Mouse (Mus musculus): ENCODE data around the gene Neurod2. TPM values are rescaled to one million over a fixed set of nuclear protein-coding genes. Genes with fewer than 3 reads are reported as not detected.

Neurod2 gene
- polyA plus RNA-seq, 1 experiment from 2014 or later = 0.17 TPM

DNA sequence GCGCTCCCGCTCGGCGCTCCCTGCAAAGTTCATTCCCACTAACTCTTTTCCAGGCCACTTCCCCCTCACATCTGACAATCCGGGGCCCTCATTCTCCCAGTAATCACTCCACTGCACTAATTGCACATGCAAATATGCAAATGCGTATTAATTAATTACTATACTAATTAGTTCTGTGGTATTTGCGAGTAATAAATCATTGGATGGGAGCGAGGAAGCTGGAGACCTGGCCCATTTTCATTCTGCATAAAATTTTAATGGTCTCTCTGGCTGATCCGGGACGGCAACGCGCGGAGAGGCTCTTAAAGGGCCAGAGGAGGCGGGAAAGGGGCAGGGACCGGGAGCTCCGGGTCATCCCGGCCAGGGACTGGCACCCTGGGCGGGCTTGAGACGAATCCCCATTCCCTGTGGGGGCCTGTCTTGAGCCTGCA, 9.6 kb upstream of the Neurod2 start:
- Histone ChIP-seq H3K36me3 (no peaks in the 10 kb centered on the region), H3K4me3 (peak overlapping the region; percentile 53), H3K9ac (peak overlapping the region; percentile 71), H3K9me3 (no peaks in the 10 kb centered on the region), H3K4me1 (peaks cover 35% of the 10 kb centered on the region), H3K4me2 (peak overlapping the region; percentile 90), H3K27ac (no peak overlapping the region), H3K27me3 (peaks cover 89% of the 10 kb centered on the region)
- WGBS = under 1% methylated on average over 19 of the region's 19 CpGs
- ATAC-seq (ENCODE audit: insufficient number of reproducible peaks, insufficient read depth, low FRiP score, low TSS enrichment, low read depth) = no peak

GRCm38 (mm10) chr11:98338507-98338961, 9.1 kb upstream of the Neurod2 start:
- Histone ChIP-seq H3K27ac (no peak overlapping the region), H3K4me3 (peak overlapping the region; percentile 53), H3K27me3 (peaks cover 89% of the 10 kb centered on the region), H3K36me3 (no peaks in the 10 kb centered on the region), H3K4me1 (peaks cover 36% of the 10 kb centered on the region), H3K4me2 (peak overlapping the region; percentile 90), H3K9me3 (no peaks in the 10 kb centered on the region), H3K9ac (peak overlapping the region; percentile 71)
- under 1% methylated on average over 42 of the region's 57 CpGs for WGBS
- no peak for ATAC-seq (ENCODE audit: insufficient number of reproducible peaks, insufficient read depth, low FRiP score, low TSS enrichment, low read depth)

DNA sequence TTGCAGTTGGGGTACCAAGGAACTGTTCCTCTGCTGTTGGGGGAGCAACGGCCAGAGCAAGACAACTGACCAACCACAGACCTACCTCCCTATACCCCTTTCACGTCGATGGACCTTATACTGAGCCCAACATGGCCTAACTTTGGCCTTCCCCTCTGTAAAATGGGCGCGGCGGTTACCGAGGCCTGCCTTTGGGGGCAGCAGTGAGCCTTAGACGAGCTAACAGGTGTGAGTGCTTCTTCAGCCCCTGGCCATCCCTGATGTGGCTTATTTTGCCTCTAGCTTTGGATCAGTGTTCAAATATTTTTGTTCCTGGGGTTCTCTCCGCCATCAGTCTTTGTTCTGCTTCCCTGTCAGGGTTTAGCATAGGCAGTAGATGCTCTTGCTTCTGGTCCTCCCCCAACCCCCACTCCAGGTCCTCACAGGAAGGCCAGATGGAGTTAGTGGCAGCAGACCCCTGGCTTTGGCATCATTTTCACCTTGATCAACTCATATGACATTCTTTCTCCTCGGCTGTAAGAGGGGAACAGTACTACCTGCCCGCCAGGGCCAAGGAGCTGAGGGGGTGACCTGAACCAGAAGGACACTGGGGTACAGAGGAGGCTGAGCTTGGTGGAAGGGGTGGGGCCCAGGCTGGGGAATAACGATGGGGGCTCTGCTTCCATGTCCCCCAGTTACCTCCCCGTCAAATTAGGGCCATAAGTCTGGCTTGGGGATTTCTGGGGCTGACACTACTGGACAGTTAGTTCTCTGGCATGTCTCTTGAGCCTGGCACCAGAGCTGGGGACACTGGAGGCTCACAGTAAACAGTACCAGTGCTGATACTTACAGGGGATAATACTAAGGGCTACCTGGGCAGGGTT, 7.0 kb upstream of the Neurod2 start:
- WGBS = 19% methylated on average over 13 of the region's 13 CpGs
- H3K9me3 ChIP-seq = no peaks in the 10 kb centered on the region
- no peaks in the 10 kb centered on the region for H3K36me3 ChIP-seq
- peaks cover 22% of the 10 kb centered on the region for H3K4me1 ChIP-seq
- no peak for ATAC-seq (ENCODE audit: insufficient number of reproducible peaks, insufficient read depth, low FRiP score, low TSS enrichment, low read depth)
- H3K9ac ChIP-seq = no peak overlapping the region
- no peak overlapping the region for H3K4me2 ChIP-seq
- H3K27me3 ChIP-seq = peaks cover 99% of the 10 kb centered on the region
- H3K4me3 ChIP-seq = no peak overlapping the region
- H3K27ac ChIP-seq = no peak overlapping the region

DNA sequence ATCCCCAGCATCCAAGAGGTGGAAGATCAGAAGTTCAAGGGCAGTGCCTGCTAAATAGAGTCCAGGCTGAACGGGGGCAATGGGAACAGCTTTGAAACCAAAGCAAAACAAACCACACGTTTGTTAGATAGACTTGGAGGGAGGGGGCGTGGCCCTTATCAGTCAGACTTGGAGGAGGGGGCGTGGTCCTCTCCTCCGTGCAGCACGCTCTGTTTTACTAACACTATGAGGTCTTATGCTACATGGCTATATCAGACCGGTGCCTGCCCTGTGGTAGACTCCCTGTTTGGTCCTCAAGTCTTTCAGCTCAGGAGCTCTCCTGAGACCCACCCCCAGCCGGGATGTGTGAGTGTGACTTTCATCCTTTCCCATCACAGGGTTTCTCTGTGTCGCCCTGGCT, 5.8 kb upstream of the Neurod2 start:
- 7% methylated on average over 9 of the region's 9 CpGs for WGBS
- ATAC-seq (ENCODE audit: insufficient number of reproducible peaks, insufficient read depth, low FRiP score, low TSS enrichment, low read depth) = no peak

GRCm38 (mm10) chr11:98333981-98334741, 4.7 kb upstream of the Neurod2 start:
- H3K36me3 ChIP-seq = no peaks in the 10 kb centered on the region
- no peak overlapping the region for H3K27ac ChIP-seq
- no peak overlapping the region for H3K9ac ChIP-seq
- H3K4me1 ChIP-seq = peaks cover 15% of the 10 kb centered on the region
- peak overlapping the region; percentile 43 for H3K4me2 ChIP-seq
- ATAC-seq (ENCODE audit: insufficient number of reproducible peaks, insufficient read depth, low FRiP score, low TSS enrichment, low read depth) = no peak
- peak overlapping the region; percentile 6; the same call in 1 of the 2 replicates for H3K4me3 ChIP-seq
- WGBS = 2% methylated on average over 31 of the region's 41 CpGs
- peaks cover 100% of the 10 kb centered on the region for H3K27me3 ChIP-seq
- H3K9me3 ChIP-seq = no peaks in the 10 kb centered on the region

More for the DNA sequence above, 5.8 kb upstream of the Neurod2 start:
- Histone ChIP-seq H3K36me3 (no peaks in the 10 kb centered on the region), H3K4me2 (no peak overlapping the region), H3K27me3 (peaks cover 100% of the 10 kb centered on the region), H3K9me3 (no peaks in the 10 kb centered on the region), H3K27ac (no peak overlapping the region), H3K4me3 (no peak overlapping the region), H3K9ac (no peak overlapping the region), H3K4me1 (peaks cover 21% of the 10 kb centered on the region)

- Histone ChIP-seq H3K4me3 (no peak overlapping the region), H3K27me3 (peaks cover 100% of the 10 kb centered on the region), H3K27ac (no peak overlapping the region), H3K4me1 (peaks cover 16% of the 10 kb centered on the region), H3K4me2 (no peak overlapping the region), H3K9ac (no peak overlapping the region), H3K9me3 (no peaks in the 10 kb centered on the region), H3K36me3 (no peaks in the 10 kb centered on the region)
- no peak for ATAC-seq (ENCODE audit: insufficient number of reproducible peaks, insufficient read depth, low FRiP score, low TSS enrichment, low read depth)
- WGBS = 74% methylated on average over 10 of the region's 10 CpGs
Measured at GRCm38 (mm10) chr11:98333263-98333696, 3.8 kb upstream of the Neurod2 start.

- Histone ChIP-seq H3K4me1 (peaks cover 20% of the 10 kb centered on the region), H3K27ac (no peak overlapping the region), H3K9ac (no peak overlapping the region), H3K9me3 (no peaks in the 10 kb centered on the region), H3K36me3 (no peaks in the 10 kb centered on the region), H3K4me2 (no peak overlapping the region), H3K27me3 (peaks cover 100% of the 10 kb centered on the region), H3K4me3 (no peak overlapping the region)
- 79% methylated on average over 4 of the region's 4 CpGs for WGBS
- no peak for ATAC-seq (ENCODE audit: insufficient number of reproducible peaks, insufficient read depth, low FRiP score, low TSS enrichment, low read depth)
Measured at GRCm38 (mm10) chr11:98332841-98333240, 3.4 kb upstream of the Neurod2 start.

GRCm38 (mm10) chr11:98332186-98332585, 2.7 kb upstream of the Neurod2 start:
- H3K4me3 ChIP-seq = no peak overlapping the region
- H3K9ac ChIP-seq = no peak overlapping the region
- no peak overlapping the region for H3K4me2 ChIP-seq
- H3K9me3 ChIP-seq = no peaks in the 10 kb centered on the region
- peaks cover 100% of the 10 kb centered on the region for H3K27me3 ChIP-seq
- H3K4me1 ChIP-seq = peaks cover 27% of the 10 kb centered on the region
- H3K27ac ChIP-seq = no peak overlapping the region
- ATAC-seq (ENCODE audit: insufficient number of reproducible peaks, insufficient read depth, low FRiP score, low TSS enrichment, low read depth) = no peak
- 83% methylated on average over 3 of the region's 3 CpGs for WGBS
- H3K36me3 ChIP-seq = no peaks in the 10 kb centered on the region

GRCm38 (mm10) chr11:98331401-98331800, 2.0 kb upstream of the Neurod2 start:
- Histone ChIP-seq H3K9me3 (no peaks in the 10 kb centered on the region), H3K27me3 (peaks cover 100% of the 10 kb centered on the region), H3K27ac (no peak overlapping the region), H3K4me3 (no peak overlapping the region), H3K4me2 (no peak overlapping the region), H3K4me1 (peaks cover 31% of the 10 kb centered on the region), H3K9ac (no peak overlapping the region), H3K36me3 (no peaks in the 10 kb centered on the region)
- no peak for ATAC-seq (ENCODE audit: insufficient number of reproducible peaks, insufficient read depth, low FRiP score, low TSS enrichment, low read depth)
- WGBS = 53% methylated on average over 1 of the region's 1 CpGs

DNA sequence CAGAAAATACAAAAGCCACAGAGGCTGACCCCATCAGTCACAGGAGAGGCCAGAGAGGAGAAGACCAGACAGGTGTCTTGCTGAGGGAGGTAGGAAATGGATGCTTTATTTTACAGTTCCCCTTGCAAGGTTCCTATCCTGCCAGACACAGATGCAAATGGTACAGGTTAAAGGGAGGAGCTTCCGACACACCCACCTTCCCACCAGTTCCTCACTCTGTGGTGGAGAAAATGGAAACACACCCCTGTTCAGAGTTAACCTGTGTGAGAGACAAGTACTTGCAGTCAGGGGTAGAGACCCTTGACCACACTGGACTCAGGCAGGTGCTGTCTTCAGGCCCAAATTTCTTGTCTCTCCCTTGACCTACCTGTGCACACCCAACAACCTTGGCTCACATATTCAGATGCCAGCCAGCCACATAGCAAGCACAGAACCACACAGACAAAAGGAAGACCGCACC, 1.3 kb upstream of the Neurod2 start:
- H3K4me2 ChIP-seq = no peak overlapping the region
- 53% methylated on average over 2 of the region's 2 CpGs for WGBS
- ATAC-seq (ENCODE audit: insufficient number of reproducible peaks, insufficient read depth, low FRiP score, low TSS enrichment, low read depth) = no peak

DNA sequence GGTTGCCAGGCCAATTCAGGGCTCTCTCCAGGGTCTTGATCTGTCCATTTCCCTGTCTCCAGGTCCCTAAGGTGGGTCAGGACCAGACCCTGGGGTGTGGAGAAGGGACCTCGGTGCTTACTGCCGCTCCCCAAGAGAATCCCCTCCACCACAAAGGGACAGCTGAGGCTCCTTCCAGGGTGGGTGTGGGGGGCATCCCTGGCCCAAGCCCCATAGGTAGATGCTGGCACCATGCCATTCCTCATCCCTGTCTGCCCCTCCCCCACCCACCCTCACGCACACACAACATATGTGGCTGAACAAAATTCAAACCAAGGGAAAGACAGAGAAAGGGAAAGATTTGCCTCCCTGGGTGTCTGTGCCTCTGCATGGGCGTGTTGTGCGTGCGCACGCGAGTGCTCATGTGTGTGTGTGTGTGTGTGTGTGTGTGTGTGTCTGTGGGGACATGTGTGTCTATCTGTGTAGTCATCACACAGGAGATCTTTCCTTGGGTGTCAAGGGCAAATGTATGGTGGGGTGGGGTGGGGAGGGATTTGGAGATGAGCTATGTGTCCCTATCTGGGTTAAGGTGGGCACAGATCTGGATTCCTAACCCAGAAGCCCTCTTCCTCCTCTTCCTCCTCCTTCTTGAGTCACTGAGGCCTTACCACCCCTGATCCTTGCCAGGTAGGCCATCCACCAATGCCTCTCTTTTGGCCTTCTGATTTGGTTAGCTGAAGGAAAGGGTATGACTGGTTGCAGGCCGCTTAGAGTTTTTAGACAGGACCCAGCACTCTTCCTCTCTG, 704 bp upstream of the Neurod2 start:
- no peak overlapping the region for H3K4me2 ChIP-seq
- ATAC-seq (ENCODE audit: insufficient number of reproducible peaks, insufficient read depth, low FRiP score, low TSS enrichment, low read depth) = no peak
- H3K27me3 ChIP-seq = peaks cover 100% of the 10 kb centered on the region
- H3K36me3 ChIP-seq = no peaks in the 10 kb centered on the region
- 30% methylated on average over 9 of the region's 9 CpGs for WGBS
- no peaks in the 10 kb centered on the region for H3K9me3 ChIP-seq
- H3K4me3 ChIP-seq = no peak overlapping the region
- H3K27ac ChIP-seq = no peak overlapping the region
- H3K4me1 ChIP-seq = peaks cover 31% of the 10 kb centered on the region
- H3K9ac ChIP-seq = no peak overlapping the region

More for the DNA sequence above, 1.3 kb upstream of the Neurod2 start:
- Histone ChIP-seq H3K27ac (no peak overlapping the region), H3K27me3 (peaks cover 100% of the 10 kb centered on the region), H3K9me3 (no peaks in the 10 kb centered on the region), H3K36me3 (no peaks in the 10 kb centered on the region), H3K9ac (no peak overlapping the region), H3K4me1 (peaks cover 31% of the 10 kb centered on the region), H3K4me3 (no peak overlapping the region)
